20 mouse cellular contexts compared by ENCODE assay signal in genomic region chr12:30944197-30944596, GRCm38 (mm10). TPM values are rescaled to one million over a fixed set of nuclear protein-coding genes. Genes with fewer than 3 reads are reported as not detected.
A peak's percentile ranks its signal among the peaks of the same experiment; 100 is the strongest.
DNase-seq lines count a peak whose midpoint lies in the region; ATAC-seq and TF ChIP-seq lines count a peak whose summit lies in the region.
"Had no signal": no experiment of that assay in that cellular context is flagged by ENCODE, and none has a peak within 500 bp of the region (broad histone marks: within the 10 kb centered on the region; RNA-seq: fewer than 3 reads in every experiment).

No protein-coding gene starts in this region.

- no peaks in the 10 kb centered on the region for H3K27me3 ChIP-seq in kidney, adult 2 months (replicated peaks; ENCODE audit: control insufficient read depth, insufficient read depth, low read length)
- no peaks in the 10 kb centered on the region for H3K27me3 ChIP-seq in lung, embryonic 14.5 days (ENCODE audit: insufficient read depth, low read length)
- H3K27me3 ChIP-seq: heart, embryonic 12.5 days; limb, embryonic 15.5 days; megakaryocyte, embryonic 14.5 days; Patski had no signal

- no peak for DNase-seq in kidney, adult 2 months
- DNase-seq in kidney, postnatal 10 days: no peak
- DNase-seq in lung, embryonic 14.5 days: peak; percentile 2
- DNase-seq in lung, postnatal 36 days: no peak
- DNase-seq in mesoderm, embryonic 11.5 days (ENCODE audit: low read depth, low spot score): peak; percentile 4
- DNase-seq in heart, postnatal 14 days: no peak
- no peak for DNase-seq in gastrocnemius, adult 2 months
- DNase-seq: adrenal gland, postnatal 25 days; cerebellum, adult 18-20 months; heart, postnatal 36 days; layer of hippocampus, postnatal 36 days; lung, postnatal 10 days; right cerebral cortex, postnatal 25 days had no signal

- H3K9ac ChIP-seq in lung, embryonic 14.5 days: no peak overlapping the region
- H3K9ac ChIP-seq: heart, embryonic 12.5 days; limb, embryonic 15.5 days had no signal

- ATAC-seq in lung, embryonic 14.5 days (ENCODE audit: insufficient read depth): no peak
- ATAC-seq: activated CD4-positive, CD25-positive, alpha-beta regulatory T cell, adult 4 months; forebrain, embryonic 14.5 days; midbrain, embryonic 16.5 days had no signal

- intact Hi-C loops in heart, postnatal 14 days (cut with DNase I): no loop called here
- intact Hi-C loops in gastrocnemius, adult 2 months (cut with DNase I): no loop called here

- no peak overlapping the region for H3K4me2 ChIP-seq in lung, embryonic 14.5 days
- H3K4me2 ChIP-seq: heart, embryonic 12.5 days; limb, embryonic 15.5 days had no signal

- peaks cover 9% of the 10 kb centered on the region; the same call in 1 of the 2 replicates for H3K4me1 ChIP-seq in kidney, adult 2 months (ENCODE audit: control insufficient read depth, insufficient read depth, low read length)
- no peaks in the 10 kb centered on the region for H3K4me1 ChIP-seq in lung, embryonic 14.5 days (ENCODE audit: insufficient read depth)
- H3K4me1 ChIP-seq: heart, embryonic 12.5 days; limb, embryonic 15.5 days; megakaryocyte, embryonic 14.5 days had no signal

- H3K9me3 ChIP-seq in lung, embryonic 14.5 days (ENCODE audit: low read depth, low read length): no peaks in the 10 kb centered on the region
- H3K9me3 ChIP-seq: heart, embryonic 12.5 days; limb, embryonic 15.5 days; megakaryocyte, embryonic 14.5 days had no signal

- no peak for TF ChIP-seq POLR2A in kidney, adult 2 months (IDR thresholded peaks at IDR 0.05; ENCODE audit: low read depth, low read length)

- H3K36me3 ChIP-seq in kidney, adult 2 months (ENCODE audit: control insufficient read depth, insufficient read depth, low read length): peaks cover 2% of the 10 kb centered on the region
- peaks cover 10% of the 10 kb centered on the region; the same call in 1 of the 2 replicates for H3K36me3 ChIP-seq in lung, embryonic 14.5 days (ENCODE audit: insufficient read depth)

- peak overlapping the region; percentile 92 for H3K27ac ChIP-seq in kidney, adult 2 months (ENCODE audit: insufficient read depth, low read depth, low read length)
- no peak overlapping the region for H3K27ac ChIP-seq in lung, embryonic 14.5 days (ENCODE audit: low read depth)
- H3K27ac ChIP-seq in gastrocnemius, adult 2 months: no peak overlapping the region
- H3K27ac ChIP-seq: limb, embryonic 15.5 days had no signal

- TF ChIP-seq CTCF in kidney, adult 2 months (conservative IDR thresholded peaks at IDR 0.05; ENCODE audit: insufficient read depth, insufficient read length, low read depth, low read length): no peak
- no peak for TF ChIP-seq CTCF in lung, embryonic 14.5 days (IDR thresholded peaks at IDR 0.05; ENCODE audit: low read depth)
- TF ChIP-seq CTCF in gastrocnemius, adult 2 months (IDR thresholded peaks at IDR 0.05): no peak

- no peak overlapping the region for H3K4me3 ChIP-seq in kidney, adult 2 months (ENCODE audit: insufficient read depth, low read depth, low read length)
- H3K4me3 ChIP-seq in lung, embryonic 14.5 days (ENCODE audit: low read depth, low read length): no peak overlapping the region
- no peak overlapping the region for H3K4me3 ChIP-seq in gastrocnemius, adult 2 months
- H3K4me3 ChIP-seq: heart, embryonic 12.5 days; limb, embryonic 15.5 days; megakaryocyte, embryonic 14.5 days had no signal

- 41% methylated on average over 3 of the region's 3 CpGs for WGBS in kidney, adult 2 months
- 48% methylated on average over 3 of the region's 3 CpGs for WGBS in lung, embryonic 14.5 days

RNA-seq across cellular contexts. Expression of gene Sh3yl1, which starts 32.7 kb away (rescaled TPM):
- 11.6 and 13.5 TPM in 2 replicates for polyA plus RNA-seq in kidney, adult 2 months (2012; rRNA removed)
- polyA plus RNA-seq in lung, embryonic 14.5 days (2014; fragmentation: Nextera tagmentation; extraction: Ambion mirVana): 11.1 and 12.2 TPM in 2 replicates
- 1 to 10 TPM; 2.4 TPM for total RNA-seq in heart, postnatal 14 days (2021)
- total RNA-seq in gastrocnemius, adult 2 months (2021): under 1 TPM; 0.84 to 0.89 TPM

RNA-seq across cellular contexts. Expression of gene Acp1, which starts 32.8 kb away (rescaled TPM):
- 9.6 and 12.2 TPM in 2 replicates for polyA plus RNA-seq in kidney, adult 2 months (2012; rRNA removed)
- 201 and 215 TPM in 2 replicates for polyA plus RNA-seq in lung, embryonic 14.5 days (2014; fragmentation: Nextera tagmentation; extraction: Ambion mirVana)
- total RNA-seq in heart, postnatal 14 days (2021): 10 to 100 TPM; 30.8 to 38.0 TPM
- total RNA-seq in gastrocnemius, adult 2 months (2021): 10 to 100 TPM; 34.8 to 37.6 TPM

Comparison
In these comparisons a context has a peak if more than half of its experiments do, and no peak if none do; other contexts are left out.
1. DNase-seq: peak in lung, embryonic 14.5 days (single experiment) and mesoderm, embryonic 11.5 days (single experiment); none in kidney, adult 2 months (single experiment), kidney, postnatal 10 days (single experiment), lung, postnatal 36 days (single experiment), heart, postnatal 14 days (0 of 2) and gastrocnemius, adult 2 months (single experiment).